Mouse (Mus musculus) stomach, postnatal 0 days (tissue): ENCODE results near the gene Trim44. TPM values are rescaled to one million over a fixed set of nuclear protein-coding genes. Genes with fewer than 3 reads are reported as not detected.
A peak's percentile ranks its signal among the peaks of the same experiment; 100 is the strongest.

Experiments
- ATAC-seq: fragments of 200-750 bp; cut with Nextera tagmentation; 2 replicates; pipeline ENCODE4 v1.8.0; 2017; ENCODE audit not compliant: low FRiP score, low TSS enrichment
- DNase-seq: peaks from one replicate; pipeline ENCODE4 v3.0.0-alpha.2; 2016; ENCODE audit warnings: low spot score
- H3K27ac ChIP-seq: fragments of 300-500 bp; sonication (generic); replicated peaks from 2 replicates; pipeline ENCODE4 v1.5.1; 2014; ENCODE audit warnings: mild to moderate bottlenecking, control low read depth
- H3K27me3 ChIP-seq: fragments of 300-500 bp; sonication (generic); 2 replicates; pipeline ENCODE4 v1.6.1; 2014; ENCODE audit warnings: low read length; ENCODE audit not compliant: control insufficient read depth, insufficient read depth
- H3K36me3 ChIP-seq: fragments of 300-500 bp; sonication (generic); 2 replicates; pipeline ENCODE4 v1.6.1; 2014; ENCODE audit warnings: low read length, mixed read lengths; ENCODE audit not compliant: control insufficient read depth, insufficient read depth
- H3K4me1 ChIP-seq: fragments of 300-500 bp; sonication (generic); replicated peaks from 2 replicates; pipeline ENCODE4 v1.6.1; 2014; ENCODE audit warnings: antibody characterized with exemption; ENCODE audit not compliant: control insufficient read depth, insufficient read depth
- H3K4me2 ChIP-seq: fragments of 300-500 bp; sonication (generic); replicated peaks from 2 replicates; pipeline ENCODE4 v1.6.1; 2014; ENCODE audit warnings: low read depth, mild to moderate bottlenecking, control low read depth, moderate library complexity
- H3K4me3 ChIP-seq: fragments of 300-500 bp; sonication (generic); 2 replicates; pipeline ENCODE4 v1.5.1; 2014; ENCODE audit warnings: low read depth, low read length, control low read depth
- H3K9ac ChIP-seq: fragments of 300-500 bp; sonication (generic); 2 replicates; pipeline ENCODE4 v1.6.1; 2014; ENCODE audit warnings: mild to moderate bottlenecking, low read length, control low read depth, mixed read lengths
- H3K9me3 ChIP-seq: fragments of 300-500 bp; sonication (generic); 2 replicates; pipeline ENCODE4 v1.6.1; 2016; ENCODE audit warnings: low read length; ENCODE audit not compliant: control insufficient read depth
- CTCF ChIP-seq: IDR thresholded peaks from 2 replicates; pipeline ENCODE4 v1.5.1; 2016; ENCODE audit warnings: antibody characterized with exemption, low read depth, mild to moderate bottlenecking, moderate library complexity
- EP300 ChIP-seq: optimal IDR thresholded peaks from 2 replicates; pipeline ENCODE3; 2016; ENCODE audit warnings: antibody characterized with exemption
- WGBS: fragments of 180-500 bp; shearing (Covaris S2); extraction: QIAGEN DNeasy Blood & Tissue Kit; methylation state at CpG from one replicate; pipeline ENCODE4 v1.1.7; 2014; 5-methylcytosine and 5-hydroxymethylcytosine counted together
- polyA plus RNA-seq: library from polyadenylated mRNA; unstranded; fragments of >200 nt; fragmentation: Nextera tagmentation; extraction: Ambion mirVana; gene quantifications from 2 replicates; pipeline ENCODE4 v1.2.1, GENCODE M21; 2015

Trim44 gene
- polyA plus RNA-seq, 1 experiment from 2014 or later = 10.1 TPM

DNA sequence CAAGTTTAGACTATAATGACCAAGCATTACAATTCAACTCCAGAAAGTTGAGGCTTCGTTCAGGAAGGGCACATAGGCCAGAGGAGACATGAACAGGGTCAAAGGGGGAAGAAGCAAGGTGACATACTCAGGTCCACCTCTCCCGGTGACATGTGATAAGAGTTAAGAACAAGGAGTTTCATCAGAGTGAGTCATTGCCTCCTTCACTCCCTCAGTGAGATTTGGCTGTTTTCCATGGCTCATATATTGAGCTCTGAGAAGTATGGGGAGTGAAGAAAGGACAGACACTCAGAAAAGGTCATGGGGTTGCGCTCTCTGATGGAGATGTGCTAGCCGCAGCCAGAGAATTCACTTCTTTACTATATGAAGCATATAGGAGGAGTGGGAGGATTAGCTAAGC, 3.0 kb upstream of the Trim44 start:
- WGBS = 55% methylated on average over 4 of the region's 4 CpGs
- H3K9me3 ChIP-seq = no peaks in the 10 kb centered on the region
- DNase-seq (no peak), ATAC-seq (no peak)
- no peak overlapping the region for H3K4me3 ChIP-seq
- peaks cover 6% of the 10 kb centered on the region; the same call in 1 of the 2 replicates for H3K4me1 ChIP-seq
- no peak overlapping the region for H3K9ac ChIP-seq
- H3K36me3 ChIP-seq = no peaks in the 10 kb centered on the region
- no peak overlapping the region for H3K4me2 ChIP-seq
- no peaks in the 10 kb centered on the region for H3K27me3 ChIP-seq
- TF ChIP-seq CTCF (no peak), EP300 (no peak)
- H3K27ac ChIP-seq = no peak overlapping the region

GRCm38 (mm10) chr2:102409741-102410140, 2.1 kb upstream of the Trim44 start:
- no peak for DNase-seq
- no peak for TF ChIP-seq EP300
- TF ChIP-seq CTCF = no peak
- H3K9me3 ChIP-seq = no peaks in the 10 kb centered on the region
- H3K4me2 ChIP-seq = no peak overlapping the region
- no peak overlapping the region for H3K9ac ChIP-seq
- H3K27me3 ChIP-seq = no peaks in the 10 kb centered on the region
- ATAC-seq = no peak
- H3K36me3 ChIP-seq = no peaks in the 10 kb centered on the region
- H3K4me1 ChIP-seq = peaks cover 6% of the 10 kb centered on the region; the same call in 1 of the 2 replicates
- H3K4me3 ChIP-seq = no peak overlapping the region
- 91% methylated on average over 3 of the region's 3 CpGs for WGBS
- no peak overlapping the region for H3K27ac ChIP-seq

GRCm38 (mm10) chr2:102406324-102407304, 1.0 kb downstream of the Trim44 start:
- Histone ChIP-seq H3K4me1 (peaks cover 6% of the 10 kb centered on the region; the same call in 1 of the 2 replicates), H3K36me3 (no peaks in the 10 kb centered on the region), H3K27me3 (no peaks in the 10 kb centered on the region), H3K9me3 (no peaks in the 10 kb centered on the region), H3K27ac (no peak overlapping the region), H3K9ac (no peak overlapping the region), H3K4me3 (peak overlapping the region; percentile 8; the same call in 1 of the 2 replicates), H3K4me2 (peak overlapping the region; percentile 18)
- TF ChIP-seq EP300 = no peak
- TF ChIP-seq CTCF = no peak
- no peak for DNase-seq
- WGBS = 44% methylated on average over 4 of the region's 4 CpGs
- no peak for ATAC-seq

- no peak overlapping the region for H3K4me3 ChIP-seq
- ATAC-seq (no peak), DNase-seq (no peak)
- H3K27me3 ChIP-seq = no peaks in the 10 kb centered on the region
- H3K4me1 ChIP-seq = peaks cover 9% of the 10 kb centered on the region; the same call in 1 of the 2 replicates
- no peaks in the 10 kb centered on the region for H3K36me3 ChIP-seq
- 89% methylated on average over 5 of the region's 5 CpGs for WGBS
- TF ChIP-seq CTCF = no peak
- no peak for TF ChIP-seq EP300
- no peak overlapping the region for H3K9ac ChIP-seq
- H3K4me2 ChIP-seq = no peak overlapping the region
- H3K9me3 ChIP-seq = no peaks in the 10 kb centered on the region
- H3K27ac ChIP-seq = no peak overlapping the region
Observed at GRCm38 (mm10) chr2:102403982-102404381, 3.6 kb downstream of the Trim44 start.

DNA sequence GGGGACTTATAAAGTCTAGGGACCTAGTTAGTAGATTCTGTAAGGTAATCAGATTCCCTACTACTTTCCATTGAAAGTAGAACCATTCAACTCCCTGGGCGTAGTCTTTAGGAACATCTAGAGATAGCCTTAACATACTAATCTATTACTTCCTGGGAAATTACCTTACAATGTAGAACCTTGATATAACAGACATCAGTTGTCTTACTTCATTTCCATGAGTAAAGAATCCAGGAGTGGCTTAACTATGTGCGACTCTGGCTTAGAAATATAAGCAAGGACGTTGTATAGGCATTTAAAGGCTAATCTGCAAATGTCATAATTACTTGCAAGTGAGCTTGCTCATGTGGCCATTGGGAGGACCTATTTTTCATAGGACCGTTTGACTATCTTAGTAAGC, 4.3 kb downstream of the Trim44 start:
- no peaks in the 10 kb centered on the region for H3K27me3 ChIP-seq
- ATAC-seq = no peak
- H3K36me3 ChIP-seq = no peaks in the 10 kb centered on the region
- WGBS = 83% methylated on average over 4 of the region's 4 CpGs
- DNase-seq = no peak
- H3K27ac ChIP-seq = no peak overlapping the region
- no peak overlapping the region for H3K4me3 ChIP-seq
- TF ChIP-seq CTCF (no peak), EP300 (no peak)
- no peak overlapping the region for H3K9ac ChIP-seq
- no peak overlapping the region for H3K4me2 ChIP-seq
- H3K9me3 ChIP-seq = no peaks in the 10 kb centered on the region
- H3K4me1 ChIP-seq = peaks cover 9% of the 10 kb centered on the region; the same call in 1 of the 2 replicates

DNA sequence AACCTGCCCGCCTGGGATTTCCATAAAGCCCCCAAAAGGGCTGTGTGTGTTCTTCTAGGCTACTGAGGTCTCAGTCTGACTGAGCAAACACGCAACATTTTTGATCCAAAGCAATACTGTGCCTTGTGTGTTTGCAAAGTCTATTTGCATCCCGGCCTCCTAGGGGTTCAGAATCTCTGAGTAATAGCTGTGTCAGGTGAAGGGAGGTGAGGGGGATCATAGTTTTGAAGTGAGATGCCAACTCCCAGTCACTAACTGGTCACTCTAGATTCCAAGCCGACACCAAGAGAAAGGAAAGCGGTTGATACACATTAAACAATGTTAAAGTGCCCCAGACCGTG, 6.3 kb downstream of the Trim44 start:
- Histone ChIP-seq H3K4me3 (peak overlapping the region; percentile 55), H3K36me3 (no peaks in the 10 kb centered on the region), H3K27me3 (no peaks in the 10 kb centered on the region), H3K9me3 (no peaks in the 10 kb centered on the region), H3K4me1 (0 out of 2 replicates have a peak, but pooled peaks cover 3% of the 10 kb centered on the region), H3K27ac (peak overlapping the region; percentile 97), H3K4me2 (peak overlapping the region; percentile 76), H3K9ac (peak overlapping the region; percentile 85)
- ATAC-seq = no peak
- 7% methylated on average over 6 of the region's 6 CpGs for WGBS
- DNase-seq = no peak
- no peak for TF ChIP-seq CTCF
- no peak for TF ChIP-seq EP300
